Mouse (Mus musculus) adrenal gland, adult (tissue): Measurements from ENCODE around the gene Gm19345.

ENCODE experiments used
- DNase-seq, 2 experiments: peaks; one replicate each; pipeline ENCODE4 v3.0.0; 2022 to 2023; ENCODE audit warnings: low spot score in 1 of 2; ENCODE audit not compliant: inconsistent age in 2 of 2

Gene Gm19345

GRCm38 (mm10) chr7:19866490-19866889 is 14.7 kb downstream of the Gm19345 start:
- DNase-seq, result peak; percentile 69 to 91

DNA sequence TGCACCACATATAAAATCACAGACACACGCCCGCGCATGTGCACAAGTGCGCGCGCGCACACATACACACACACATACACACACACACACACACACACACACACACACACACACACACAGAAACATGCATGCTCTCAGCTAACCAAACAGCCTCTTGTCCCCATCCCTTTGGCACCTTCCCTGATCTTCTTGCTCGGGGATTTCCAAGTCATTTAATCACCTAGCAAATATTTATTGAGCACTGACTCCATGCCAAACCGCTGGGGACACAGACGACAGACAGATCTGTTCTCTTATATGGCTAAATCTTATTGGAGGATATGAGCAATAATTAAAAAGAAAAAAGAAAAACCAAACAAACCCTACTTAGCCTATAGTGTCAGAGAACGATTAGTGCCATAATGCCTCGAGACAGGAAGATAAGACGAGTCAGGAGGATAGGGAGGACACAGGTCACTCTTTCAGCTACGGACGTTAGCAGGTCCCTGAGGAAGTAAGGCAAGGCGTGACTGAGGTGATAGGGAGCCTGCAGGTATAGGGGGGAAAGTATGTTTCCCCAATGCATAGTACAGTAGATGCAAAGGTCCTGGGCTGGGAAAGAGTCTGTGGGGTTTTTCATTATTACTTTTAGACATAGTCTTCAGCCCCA is 16.1 kb downstream of the Gm19345 start:
- DNase-seq, result no peak

GRCm38 (mm10) chr7:19871137-19871621 is 19.4 kb downstream of the Gm19345 start:
- DNase-seq, result peak; percentile 53 to 73

DNA sequence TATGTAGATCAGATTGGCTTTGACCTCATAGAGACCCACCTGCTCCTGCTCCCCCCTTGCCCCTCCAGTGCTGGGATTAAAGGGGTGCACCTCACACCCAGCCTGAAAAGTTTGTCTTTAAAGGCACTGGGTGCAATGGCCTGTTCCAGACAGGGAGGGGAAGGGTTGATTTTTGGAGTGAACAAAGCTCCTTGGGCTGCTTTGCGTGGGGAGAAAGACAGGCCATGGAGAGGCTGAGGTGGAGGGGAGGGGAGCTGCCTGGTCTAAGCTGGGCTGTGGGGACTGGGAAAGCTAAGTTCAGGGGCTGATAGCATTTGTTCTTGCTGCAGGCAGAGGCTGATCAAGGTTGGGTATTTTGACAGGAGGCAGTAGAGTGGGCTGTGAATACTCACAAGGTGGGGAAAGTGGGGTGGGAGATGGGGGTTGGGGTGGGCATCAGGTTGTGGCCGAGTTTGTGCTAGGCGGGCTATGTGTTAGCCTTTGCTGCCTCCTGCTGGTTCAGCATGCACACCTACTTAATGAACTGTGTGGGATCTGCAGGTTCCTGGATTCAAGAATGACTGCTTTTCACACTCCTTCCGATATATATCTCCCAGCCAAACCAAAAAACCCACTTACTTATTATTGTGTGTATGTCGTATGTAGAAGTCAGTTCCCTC is 20.3 kb downstream of the Gm19345 start:
- DNase-seq, result peak in 1 of 2 experiments; percentile 74

DNA sequence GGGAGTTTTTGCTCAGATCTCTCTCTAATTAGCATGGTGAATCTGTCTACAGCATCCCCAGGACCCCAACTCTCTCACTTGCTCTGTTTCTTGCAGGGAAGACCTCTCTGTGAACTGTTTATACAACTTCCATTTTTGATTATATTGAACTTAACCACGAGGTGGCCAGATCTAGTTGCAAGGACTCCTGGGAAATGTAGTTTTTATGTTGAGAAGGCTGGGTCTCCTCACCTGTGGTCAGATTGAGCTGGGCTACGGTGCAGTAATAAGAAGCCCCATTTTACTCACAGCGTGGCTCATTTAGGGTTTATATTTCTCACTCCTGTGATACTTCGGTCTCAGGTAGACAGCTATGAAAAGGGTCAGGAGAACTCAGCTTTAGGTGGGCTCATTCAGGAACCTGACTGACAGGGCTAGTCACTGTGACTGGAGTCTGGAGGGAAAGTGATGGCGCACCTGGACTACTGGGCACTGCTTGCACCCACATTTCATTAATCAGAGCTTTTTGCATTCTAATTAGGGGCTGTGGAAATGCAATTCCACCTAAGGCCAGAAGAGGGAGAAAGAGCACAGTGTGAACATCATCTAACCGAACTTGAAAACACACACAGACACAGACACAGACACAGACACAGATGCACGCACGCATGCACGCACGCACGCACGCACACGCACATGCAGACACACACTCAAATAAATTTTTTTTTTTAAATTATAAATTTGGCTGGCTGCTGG is 24.3 kb downstream of the Gm19345 start:
- DNase-seq, result peak; percentile 43 to 84

DNA sequence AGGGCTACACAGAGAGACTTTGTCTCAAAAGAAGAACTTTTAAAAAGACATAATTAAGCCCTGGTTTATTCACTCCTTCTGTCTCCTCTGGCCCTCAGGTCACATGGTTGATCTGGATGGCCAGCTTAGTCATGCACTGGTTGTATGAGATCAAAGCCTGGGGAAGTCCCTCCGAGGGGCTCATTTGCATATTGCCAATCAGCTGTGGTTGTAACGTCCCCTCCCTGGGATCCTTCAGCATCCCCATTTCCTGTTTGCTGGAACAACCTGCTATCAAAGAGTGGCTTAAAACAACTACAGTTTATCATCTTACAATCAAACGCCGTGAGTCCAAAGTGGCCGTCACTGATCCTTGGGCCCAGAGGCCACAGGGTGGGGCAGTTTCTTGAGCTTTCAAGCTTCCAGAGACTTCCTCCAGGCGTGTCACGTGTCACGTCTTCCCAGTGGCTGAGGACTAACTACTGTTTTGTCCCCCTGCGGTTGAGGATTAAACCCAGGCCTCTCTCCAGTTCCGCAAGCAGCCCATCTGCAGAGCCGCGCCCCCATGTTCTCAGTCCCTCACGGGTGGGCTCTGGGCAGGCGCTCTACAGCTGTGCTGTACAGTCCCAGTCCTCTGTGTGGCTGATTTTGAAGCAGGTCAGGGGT is 25.1 kb downstream of the Gm19345 start:
- DNase-seq, result peak in 1 of 2 experiments; percentile 66

DNA sequence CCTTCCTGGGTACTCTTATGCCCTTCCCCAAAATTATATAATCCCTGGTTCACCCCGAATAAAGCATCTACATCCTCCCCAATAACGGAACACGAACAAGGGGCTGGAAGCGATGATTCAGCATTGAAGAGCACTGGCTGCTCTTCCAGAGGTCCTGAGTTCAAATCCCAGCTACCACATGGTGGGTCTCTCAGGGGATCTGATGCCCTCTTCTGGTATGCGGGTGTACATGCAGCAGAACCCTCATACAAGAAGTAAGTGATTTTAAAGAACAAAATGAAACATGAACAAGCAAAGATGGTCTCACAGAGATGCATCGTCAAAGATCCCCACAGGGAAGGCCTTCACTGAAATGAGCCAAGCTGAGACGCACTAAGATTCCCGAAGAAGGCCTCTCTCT is 29.0 kb downstream of the Gm19345 start:
- DNase-seq, result no peak

DNA sequence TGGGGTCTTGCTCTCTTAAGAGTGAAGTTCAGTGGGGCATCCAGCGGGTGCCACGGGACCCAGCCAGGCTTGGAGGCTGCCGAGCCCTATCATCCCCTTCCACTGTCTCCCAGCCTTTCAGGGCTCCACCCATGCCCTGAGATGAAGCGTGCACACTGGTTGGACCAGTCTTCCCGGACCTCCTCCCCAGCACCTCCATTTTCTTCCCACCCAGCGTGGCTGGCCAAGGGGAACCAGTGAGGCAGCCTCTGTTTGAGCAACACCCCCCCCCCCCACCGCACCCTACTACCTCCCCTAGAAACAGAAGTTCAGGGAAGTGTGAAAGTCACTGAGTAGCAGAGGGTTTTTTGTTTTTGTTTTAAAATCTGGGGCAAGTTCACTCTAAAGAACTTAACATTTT is 36.0 kb downstream of the Gm19345 start, which contains the start of gene Ceacam19:
TSS of gene Ceacam19 (minus strand) at position 117 of the 400 bp plus-strand sequence.
- no peak for DNase-seq

- peak; percentile 57 to 89 for DNase-seq
Measured at GRCm38 (mm10) chr7:19889881-19890280, 38.1 kb downstream of the Gm19345 start.
